Mouse (Mus musculus): ENCODE results near the gene Etv6.

DNA sequence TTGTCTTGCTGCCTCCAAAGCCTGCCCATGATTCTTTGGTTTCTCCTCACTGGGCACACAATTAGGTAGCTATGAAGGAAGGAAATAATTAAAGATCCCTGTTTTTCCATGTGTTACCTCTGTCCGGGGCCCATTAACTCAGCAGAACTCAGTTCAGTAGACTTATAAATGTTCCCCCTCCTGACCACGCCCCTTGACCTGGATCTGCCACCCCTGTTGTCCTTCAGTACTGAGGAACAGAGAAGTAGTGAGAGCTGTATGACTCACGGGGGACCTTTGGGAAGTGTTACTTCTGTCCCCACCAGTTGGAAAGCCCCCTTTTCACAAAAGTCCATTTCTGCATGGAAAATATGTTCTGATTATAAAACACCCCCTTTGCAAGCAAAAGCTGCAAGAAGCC, 226.4 kb downstream of the Etv6 start:
- TF ChIP-seq POLR2A (IDR thresholded peaks at IDR 0.05; ENCODE audit: borderline replicate concordance, low read depth, low read length) (no peak), CTCF (IDR thresholded peaks at IDR 0.05; ENCODE audit: low read depth, low read length) (no peak)
